Mouse (Mus musculus) forebrain, embryonic 14.5 days (tissue): ENCODE data around the gene Nos1ap. TPM values are rescaled to one million over a fixed set of nuclear protein-coding genes. Genes with fewer than 3 reads are reported as not detected.
A peak's percentile ranks its signal among the peaks of the same experiment; 100 is the strongest.

Experiments used
- ATAC-seq: fragments of 200-750 bp; cut with Nextera tagmentation; 2 replicates; pipeline ENCODE4 v1.8.0; 2017; ENCODE audit warnings: mild to moderate bottlenecking, moderate library complexity
- DNase-seq: peaks from one replicate; pipeline ENCODE4 v3.0.0-alpha.2; 2015; ENCODE audit warnings: low spot score
- H3K27ac ChIP-seq: fragments of 300-500 bp; sonication (generic); 2 replicates; pipeline ENCODE4 v1.5.1; 2014; ENCODE audit warnings: low read depth, mild to moderate bottlenecking, control low read depth, low read length, moderate library complexity
- H3K27me3 ChIP-seq: fragments of 300-500 bp; sonication (generic); replicated peaks from 2 replicates; pipeline ENCODE4 v1.6.1; 2014; ENCODE audit warnings: low read length, control low read depth, mixed read lengths; ENCODE audit not compliant: control insufficient read depth, insufficient read depth
- H3K36me3 ChIP-seq: fragments of 300-500 bp; sonication (generic); 2 replicates; pipeline ENCODE4 v1.6.1; 2014; ENCODE audit warnings: low read length, control low read depth; ENCODE audit not compliant: control insufficient read depth, insufficient read depth
- H3K4me1 ChIP-seq: fragments of 300-500 bp; sonication (generic); 2 replicates; pipeline ENCODE4 v1.6.1; 2014; ENCODE audit warnings: antibody characterized with exemption, low read length, control low read depth; ENCODE audit not compliant: control insufficient read depth, insufficient read depth
- H3K4me2 ChIP-seq: fragments of 300-500 bp; sonication (generic); 2 replicates; pipeline ENCODE4 v1.6.1; 2014; ENCODE audit warnings: mild to moderate bottlenecking, control low read depth, low read length
- H3K4me3 ChIP-seq: fragments of 300-500 bp; sonication (generic); 2 replicates; pipeline ENCODE4 v1.5.1; 2014; ENCODE audit warnings: low read depth, low read length, control low read depth
- H3K9ac ChIP-seq: fragments of 300-500 bp; sonication (generic); 2 replicates; pipeline ENCODE4 v1.6.1; 2014; ENCODE audit warnings: mild to moderate bottlenecking, low read length, control low read depth, moderate library complexity
- H3K9me3 ChIP-seq: fragments of 300-500 bp; sonication (generic); replicated peaks from 2 replicates; pipeline ENCODE4 v1.6.1; 2016; ENCODE audit warnings: low read length, control low read depth, mixed read lengths; ENCODE audit not compliant: control insufficient read depth
- WGBS: fragments of 180-500 bp; shearing (Covaris S2); extraction: QIAGEN DNeasy Blood & Tissue Kit; methylation state at CpG from one replicate; pipeline ENCODE4 v1.1.7; 2014; 5-methylcytosine and 5-hydroxymethylcytosine counted together
- polyA plus RNA-seq: library from polyadenylated mRNA; unstranded; fragments of >200 nt; fragmentation: Nextera tagmentation; extraction: Ambion mirVana; gene quantifications from 2 replicates; pipeline ENCODE4 v1.2.1, GENCODE M21; 2014

Gene Nos1ap
- polyA plus RNA-seq, 1 experiment from 2014 or later = 8.4 TPM

GRCm38 (mm10) chr1:170302456-170302855 lies 287.2 kb downstream of the Nos1ap start:
- H3K27me3 ChIP-seq = no peaks in the 10 kb centered on the region
- DNase-seq (no peak), ATAC-seq (no peak)
- no peaks in the 10 kb centered on the region for H3K36me3 ChIP-seq
- H3K9ac ChIP-seq = no peak overlapping the region
- no peak overlapping the region for H3K27ac ChIP-seq
- no peaks in the 10 kb centered on the region for H3K4me1 ChIP-seq
- WGBS = 86% methylated on average over 6 of the region's 6 CpGs
- no peaks in the 10 kb centered on the region for H3K9me3 ChIP-seq
- no peak overlapping the region for H3K4me3 ChIP-seq
- no peak overlapping the region for H3K4me2 ChIP-seq

- ATAC-seq = no peak
- DNase-seq = no peak
- WGBS = 95% methylated on average over 9 of the region's 9 CpGs
- Histone ChIP-seq H3K4me2 (no peak overlapping the region), H3K27me3 (no peaks in the 10 kb centered on the region), H3K27ac (no peak overlapping the region), H3K9me3 (no peaks in the 10 kb centered on the region), H3K4me1 (no peaks in the 10 kb centered on the region), H3K4me3 (no peak overlapping the region), H3K36me3 (no peaks in the 10 kb centered on the region), H3K9ac (no peak overlapping the region)
These were observed 288.0 kb downstream of the Nos1ap start for GRCm38 (mm10) chr1:170301686-170302085.

DNA sequence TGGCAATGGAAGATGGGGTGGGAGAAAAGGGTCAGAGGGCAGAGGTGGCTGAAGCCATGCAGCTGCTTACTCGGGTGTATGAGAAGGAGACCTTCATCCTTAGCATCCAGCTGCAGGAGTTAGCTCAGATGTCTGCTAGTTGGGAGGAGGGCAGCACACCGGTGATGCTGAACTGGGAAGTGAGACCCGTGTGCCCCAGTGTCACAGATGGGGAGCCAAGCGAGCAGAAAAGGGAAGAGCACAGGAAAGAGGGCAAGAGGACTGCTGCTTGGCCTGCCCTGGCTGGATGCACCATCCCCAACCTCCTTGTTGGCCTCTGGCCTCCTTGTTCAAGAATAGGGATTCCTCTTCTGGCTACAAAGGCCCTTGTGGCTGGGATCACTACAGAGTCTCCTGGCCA lies 290.2 kb downstream of the Nos1ap start:
- ATAC-seq (no peak), DNase-seq (no peak)
- no peak overlapping the region for H3K4me2 ChIP-seq
- H3K4me3 ChIP-seq = no peak overlapping the region
- no peaks in the 10 kb centered on the region for H3K9me3 ChIP-seq
- WGBS = 79% methylated on average over 4 of the region's 4 CpGs
- no peak overlapping the region for H3K9ac ChIP-seq
- no peaks in the 10 kb centered on the region for H3K27me3 ChIP-seq
- no peak overlapping the region for H3K27ac ChIP-seq
- no peaks in the 10 kb centered on the region for H3K4me1 ChIP-seq
- H3K36me3 ChIP-seq = no peaks in the 10 kb centered on the region

GRCm38 (mm10) chr1:170294786-170295570 lies 294.7 kb downstream of the Nos1ap start:
- no peaks in the 10 kb centered on the region for H3K36me3 ChIP-seq
- no peak overlapping the region for H3K27ac ChIP-seq
- H3K9me3 ChIP-seq = no peaks in the 10 kb centered on the region
- H3K4me2 ChIP-seq = no peak overlapping the region
- ATAC-seq = no peak
- 63% methylated on average over 15 of the region's 15 CpGs for WGBS
- no peak overlapping the region for H3K9ac ChIP-seq
- DNase-seq = no peak
- H3K4me3 ChIP-seq = no peak overlapping the region
- no peaks in the 10 kb centered on the region for H3K27me3 ChIP-seq
- H3K4me1 ChIP-seq = no peaks in the 10 kb centered on the region

GRCm38 (mm10) chr1:170293257-170293656 lies 296.4 kb downstream of the Nos1ap start:
- H3K4me1 ChIP-seq = no peaks in the 10 kb centered on the region
- no peaks in the 10 kb centered on the region for H3K36me3 ChIP-seq
- WGBS = 66% methylated on average over 5 of the region's 5 CpGs
- ATAC-seq = no peak
- H3K9me3 ChIP-seq = no peaks in the 10 kb centered on the region
- DNase-seq = no peak
- no peak overlapping the region for H3K27ac ChIP-seq
- no peak overlapping the region for H3K9ac ChIP-seq
- H3K4me3 ChIP-seq = no peak overlapping the region
- H3K27me3 ChIP-seq = no peaks in the 10 kb centered on the region
- H3K4me2 ChIP-seq = no peak overlapping the region

DNA sequence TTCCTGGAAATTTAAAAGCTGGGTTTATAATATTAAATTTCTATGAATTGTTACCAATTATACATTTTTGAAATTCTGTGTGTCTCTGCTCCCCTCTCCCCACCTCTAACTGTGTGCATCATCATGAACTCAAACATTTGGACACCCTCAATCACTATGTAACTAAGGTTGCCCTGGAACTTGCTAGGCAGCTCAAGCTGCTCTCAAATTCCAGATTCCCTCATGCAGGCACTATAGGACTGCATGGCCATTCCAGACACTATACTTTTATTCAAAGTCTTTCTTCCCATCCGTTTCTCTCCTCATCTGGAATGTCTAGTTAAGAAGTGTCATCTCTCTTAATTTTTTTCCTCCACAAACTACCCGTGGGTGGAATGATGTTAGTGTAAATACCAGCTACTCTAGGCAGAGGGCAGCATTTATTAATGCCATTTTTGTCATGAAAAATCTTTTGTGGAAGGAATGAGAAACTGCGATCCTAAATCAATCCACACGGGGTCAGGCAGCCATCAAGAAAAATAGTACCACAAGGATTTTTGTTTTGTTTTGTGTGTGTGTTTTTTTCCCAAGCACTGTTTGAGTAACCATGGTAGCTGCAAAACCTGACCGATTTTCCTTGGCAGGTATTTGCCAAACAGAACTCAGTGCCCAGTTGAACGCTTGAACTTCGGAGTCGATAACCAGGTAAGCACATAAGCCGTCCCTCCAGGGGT lies 297.3 kb downstream of the Nos1ap start:
- Histone ChIP-seq H3K27me3 (no peaks in the 10 kb centered on the region), H3K4me1 (no peaks in the 10 kb centered on the region), H3K4me2 (no peak overlapping the region), H3K9ac (no peak overlapping the region), H3K27ac (no peak overlapping the region), H3K36me3 (no peaks in the 10 kb centered on the region), H3K9me3 (no peaks in the 10 kb centered on the region), H3K4me3 (no peak overlapping the region)
- ATAC-seq = peak; percentile 82
- DNase-seq = peak; percentile 91
- 32% methylated on average over 9 of the region's 9 CpGs for WGBS

DNA sequence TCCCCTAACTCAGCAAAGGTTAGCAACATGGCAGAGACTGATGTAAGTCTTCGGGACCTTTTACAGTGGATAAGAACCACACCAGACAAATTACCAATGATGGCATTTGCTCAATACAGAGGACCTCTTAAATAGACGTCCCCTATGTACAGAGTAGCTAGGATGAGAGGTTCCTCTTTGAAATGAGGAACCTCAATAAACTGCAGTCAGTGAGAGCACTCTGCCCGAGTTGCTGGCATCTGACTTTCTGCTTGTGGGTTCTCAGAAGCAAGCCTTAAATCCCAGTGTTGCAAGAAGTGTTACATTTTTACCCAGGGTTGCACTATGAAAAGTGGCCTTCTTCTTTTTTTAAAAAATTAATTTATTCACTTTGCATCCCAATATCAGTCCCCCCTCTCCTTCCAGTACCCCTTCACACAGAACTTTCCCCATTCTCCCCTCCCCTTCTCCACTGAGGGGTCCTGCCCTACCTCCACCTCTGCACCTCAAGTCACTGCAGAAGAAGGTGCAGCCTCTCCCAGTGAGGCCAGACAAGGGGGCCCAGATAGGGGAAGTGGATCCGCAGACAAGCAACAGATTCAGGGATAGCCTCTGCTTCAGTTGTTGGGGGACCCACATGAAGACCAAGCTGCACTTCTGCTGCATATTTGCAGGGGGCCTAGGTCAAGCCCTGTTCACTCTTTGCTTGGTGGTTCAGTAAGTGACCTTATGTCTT lies 307.1 kb downstream of the Nos1ap start:
- H3K27me3 ChIP-seq = no peaks in the 10 kb centered on the region
- H3K27ac ChIP-seq = no peak overlapping the region
- H3K4me1 ChIP-seq = no peaks in the 10 kb centered on the region
- ATAC-seq (no peak), DNase-seq (no peak)
- no peaks in the 10 kb centered on the region for H3K9me3 ChIP-seq
- WGBS = 82% methylated on average over 4 of the region's 4 CpGs
- no peak overlapping the region for H3K4me2 ChIP-seq
- no peak overlapping the region for H3K9ac ChIP-seq
- no peak overlapping the region for H3K4me3 ChIP-seq
- H3K36me3 ChIP-seq = no peaks in the 10 kb centered on the region

GRCm38 (mm10) chr1:170277016-170277415 lies 312.6 kb downstream of the Nos1ap start, which contains the start of gene Sh2d1b1:
Gene Sh2d1b1, plus strand, starts transcription at chr1:170277320.
- H3K9me3 ChIP-seq = no peaks in the 10 kb centered on the region
- no peak within 1 kb of the TSS for H3K4me2 ChIP-seq
- DNase-seq (no peak), ATAC-seq (no peak)
- WGBS = 92% methylated on average over 2 of the region's 3 CpGs
- no peak within 1 kb of the TSS for H3K27ac ChIP-seq
- no peak within 1 kb of the TSS for H3K9ac ChIP-seq
- H3K4me3 ChIP-seq = no peak within 1 kb of the TSS
- H3K4me1 ChIP-seq = no peaks in the 10 kb centered on the region
- no peaks in the 10 kb centered on the region for H3K36me3 ChIP-seq
- no peaks in the 10 kb centered on the region for H3K27me3 ChIP-seq
